Mouse (Mus musculus): ENCODE data around the gene Efna5.

GRCm38 (mm10) chr17:62672068-62672467 is 209.0 kb downstream of the Efna5 start:
- no peak for TF ChIP-seq GATA1 (IDR thresholded peaks at IDR 0.05; ENCODE audit: borderline replicate concordance, low read length)
- TF ChIP-seq CTCF (IDR thresholded peaks at IDR 0.05; ENCODE audit: low read depth, low read length) = no peak
